Mouse (Mus musculus) WW6 (cell line): ENCODE measurements at regions not wholly inside any gene's neighbourhood (a gene's known extent, or its start where the extent isn't known, plus 50 kb on each side); places are given as distances from the start of the nearest gene placed in this dataset.

Experiments
- DNase-seq: peaks from one replicate; pipeline ENCODE4 v3.0.0-alpha.2; 2013; ENCODE audit warnings: low read depth, low spot score

DNA sequence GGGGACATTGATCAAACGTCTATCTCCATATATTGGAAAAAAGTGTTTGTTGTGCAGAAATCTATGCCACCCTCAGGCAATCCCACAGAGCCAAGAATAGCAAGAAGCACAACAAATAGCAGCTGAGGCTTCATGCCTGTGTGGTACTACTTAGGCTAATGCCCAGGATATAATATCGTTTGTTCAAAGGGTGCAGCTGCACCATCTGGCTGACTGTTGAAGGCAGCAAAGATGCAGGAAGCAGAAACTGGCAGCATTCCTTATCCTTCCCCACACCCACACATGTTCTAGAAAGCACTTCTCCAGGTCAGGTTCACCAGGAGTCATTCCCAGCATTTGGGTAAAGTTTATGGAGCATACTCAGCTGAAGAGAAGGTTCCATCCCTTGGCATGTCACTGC is 158.1 kb upstream of the Ccn2 start:
- no peak for DNase-seq

- no peak for DNase-seq
Observed at GRCm38 (mm10) chr10:24444572-24444971, 150.7 kb upstream of the Ccn2 start.

GRCm38 (mm10) chr10:24445036-24445435 is 150.2 kb upstream of the Ccn2 start:
- DNase-seq, result no peak

DNA sequence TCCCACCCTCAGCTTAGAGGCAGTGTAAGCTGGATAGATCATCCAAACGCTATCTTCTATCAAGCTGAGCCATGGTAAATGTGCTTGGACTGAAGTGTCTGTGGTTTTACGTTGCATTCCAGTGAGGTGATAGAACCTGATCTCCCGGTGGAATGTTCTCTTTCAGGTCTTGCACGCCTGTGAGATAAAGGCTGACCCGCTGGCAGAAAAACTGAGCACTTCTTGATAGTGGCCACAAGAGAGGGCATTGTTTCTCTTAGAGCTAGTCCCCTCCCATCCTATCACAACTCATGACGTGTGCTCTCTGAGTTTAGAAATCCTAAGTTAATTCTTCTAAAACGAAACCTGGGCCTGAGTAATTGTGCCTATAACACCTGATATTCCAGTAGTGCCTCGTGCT is 149.1 kb upstream of the Ccn2 start:
- no peak for DNase-seq

- DNase-seq, result no peak
Observed at GRCm38 (mm10) chr10:24447135-24447534, 148.1 kb upstream of the Ccn2 start.

- DNase-seq, result no peak
Observed at GRCm38 (mm10) chr10:24448001-24448561, 147.2 kb upstream of the Ccn2 start.

DNA sequence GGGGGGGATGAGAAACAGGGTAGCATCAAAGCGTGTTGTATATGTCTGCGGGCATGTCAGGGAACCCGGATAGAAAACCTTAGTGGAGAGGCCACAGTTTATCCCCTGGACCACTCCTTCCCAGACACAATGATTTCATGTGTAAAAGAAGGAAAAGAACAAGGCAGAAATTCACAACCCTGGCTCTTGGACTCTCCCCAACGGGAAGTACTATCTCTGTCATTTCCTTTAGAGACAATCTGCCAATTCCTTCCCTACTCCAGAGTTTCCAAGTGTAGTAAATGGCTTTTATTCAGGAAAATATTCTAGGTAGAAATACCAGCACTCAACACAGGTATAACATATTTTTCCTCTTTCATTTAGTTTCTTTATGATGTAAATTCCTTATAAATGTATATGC is 141.7 kb upstream of the Ccn2 start:
- DNase-seq, result no peak

GRCm38 (mm10) chr10:24458667-24459066 is 136.6 kb upstream of the Ccn2 start:
- DNase-seq, result no peak

- DNase-seq, result no peak
Observed at GRCm38 (mm10) chr10:24463873-24464272, 131.4 kb upstream of the Ccn2 start.

DNA sequence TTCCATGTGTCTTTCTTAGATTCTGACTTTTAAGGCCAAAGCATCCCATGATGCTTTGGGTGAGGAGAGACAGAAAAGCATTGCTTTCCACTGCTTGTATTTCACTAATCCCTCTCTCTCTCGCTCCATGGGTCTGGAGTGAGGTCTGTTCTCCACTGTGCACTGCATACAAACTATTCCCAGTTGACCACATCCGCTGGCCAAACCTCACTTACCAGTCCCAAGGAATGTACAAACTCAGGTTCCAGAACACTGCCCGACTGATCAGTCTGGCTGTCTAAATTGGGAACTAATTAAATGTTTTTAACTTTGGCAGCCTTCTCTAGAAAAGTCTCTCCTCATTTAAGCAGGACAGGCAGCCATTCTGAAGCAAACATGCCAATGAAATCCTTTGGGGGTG is 130.9 kb upstream of the Ccn2 start:
- no peak for DNase-seq

GRCm38 (mm10) chr10:24469741-24470140 is 125.5 kb upstream of the Ccn2 start:
- DNase-seq, result no peak

- DNase-seq, result no peak
Observed at GRCm38 (mm10) chr10:24471521-24471920, 123.7 kb upstream of the Ccn2 start.

DNA sequence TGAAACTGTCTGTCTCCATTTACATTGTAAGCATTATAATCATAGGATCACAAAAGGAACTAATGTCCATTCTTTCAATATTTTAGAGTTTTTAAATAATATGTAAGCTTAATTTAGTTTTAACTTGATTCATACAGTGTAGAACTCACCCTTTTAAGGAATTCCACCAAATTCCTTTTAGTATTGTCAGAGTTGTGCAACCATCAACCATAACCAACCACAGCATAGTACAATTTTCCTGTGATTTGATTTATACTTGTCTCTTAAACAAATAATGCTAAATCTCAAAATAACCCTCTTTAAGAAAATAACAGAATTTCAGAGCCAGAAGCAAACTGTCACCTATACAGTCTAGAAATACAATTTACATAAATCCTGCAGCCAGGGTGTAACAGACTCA is 119.0 kb upstream of the Ccn2 start:
- no peak for DNase-seq

GRCm38 (mm10) chr10:24478535-24478934 is 116.7 kb upstream of the Ccn2 start:
- no peak for DNase-seq

DNA sequence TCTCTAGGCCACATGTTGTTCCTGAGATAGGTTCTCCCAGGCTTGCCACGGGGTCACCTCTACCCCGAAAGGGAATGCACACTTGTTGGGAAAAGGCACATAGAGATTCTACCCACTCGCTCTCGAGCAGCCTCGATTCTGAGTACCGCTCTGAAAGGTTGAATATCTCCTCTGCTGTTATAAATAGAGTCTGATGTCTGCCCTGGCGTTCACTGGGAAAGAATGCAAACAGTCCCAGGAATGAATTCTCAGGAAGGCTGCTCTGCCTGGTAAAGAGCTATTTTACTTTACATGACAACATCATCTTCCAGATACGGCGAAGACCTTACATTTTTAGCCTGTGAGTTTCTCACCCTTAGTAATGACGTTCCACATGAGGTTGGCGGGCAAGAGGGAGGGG is 116.1 kb upstream of the Ccn2 start:
- DNase-seq, result no peak

DNA sequence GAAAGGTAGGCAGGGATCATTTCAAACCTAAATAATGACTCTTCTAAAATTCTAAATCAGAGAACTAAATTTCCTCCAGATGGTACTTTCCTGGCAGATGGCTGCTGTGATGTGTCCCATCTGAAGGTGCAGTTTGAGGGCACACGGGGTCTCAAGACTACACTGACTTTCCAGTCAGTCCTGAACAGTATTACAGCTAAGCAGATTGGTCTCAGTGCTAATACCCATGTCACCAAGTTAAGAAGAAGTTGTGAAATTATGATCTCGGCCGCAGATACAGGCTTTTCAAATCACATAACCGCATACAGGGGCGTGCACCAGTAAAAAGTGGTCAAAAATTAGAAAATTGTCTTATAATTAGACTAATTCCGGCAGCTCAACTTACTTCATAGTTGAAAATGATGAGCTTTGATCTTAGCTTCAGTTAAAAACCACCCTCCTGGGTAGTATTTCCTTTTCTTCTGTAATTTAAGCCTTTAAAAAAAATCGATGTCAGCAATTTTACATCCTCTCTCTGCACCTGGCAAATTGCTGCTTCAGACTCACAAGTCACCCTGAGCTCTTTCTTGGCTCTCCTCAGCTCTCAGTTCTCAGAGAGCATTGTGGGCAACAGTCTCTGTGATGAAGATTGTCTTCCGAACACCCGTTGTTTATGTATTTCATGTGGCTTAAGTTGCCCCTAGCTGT is 113.2 kb upstream of the Ccn2 start:
- no peak for DNase-seq

DNA sequence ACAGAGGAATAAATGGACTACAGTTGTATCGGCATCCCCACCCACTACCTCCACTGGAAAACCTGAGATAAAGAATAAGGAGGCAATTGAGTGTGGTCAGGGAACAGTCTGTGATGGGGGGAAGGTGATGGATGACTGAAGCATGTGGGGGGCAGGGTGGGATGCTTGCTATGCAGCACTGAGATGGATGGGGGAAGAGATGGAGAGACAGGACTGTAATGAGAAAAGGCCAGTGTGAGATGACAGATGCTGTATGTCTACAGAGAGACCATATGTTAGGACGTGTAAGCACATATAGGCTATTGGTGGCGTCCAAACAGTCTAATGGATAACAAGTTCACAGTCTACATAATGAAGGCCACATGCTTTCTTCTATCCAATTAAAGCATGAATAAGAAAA is 112.2 kb upstream of the Ccn2 start:
- DNase-seq, result no peak

DNA sequence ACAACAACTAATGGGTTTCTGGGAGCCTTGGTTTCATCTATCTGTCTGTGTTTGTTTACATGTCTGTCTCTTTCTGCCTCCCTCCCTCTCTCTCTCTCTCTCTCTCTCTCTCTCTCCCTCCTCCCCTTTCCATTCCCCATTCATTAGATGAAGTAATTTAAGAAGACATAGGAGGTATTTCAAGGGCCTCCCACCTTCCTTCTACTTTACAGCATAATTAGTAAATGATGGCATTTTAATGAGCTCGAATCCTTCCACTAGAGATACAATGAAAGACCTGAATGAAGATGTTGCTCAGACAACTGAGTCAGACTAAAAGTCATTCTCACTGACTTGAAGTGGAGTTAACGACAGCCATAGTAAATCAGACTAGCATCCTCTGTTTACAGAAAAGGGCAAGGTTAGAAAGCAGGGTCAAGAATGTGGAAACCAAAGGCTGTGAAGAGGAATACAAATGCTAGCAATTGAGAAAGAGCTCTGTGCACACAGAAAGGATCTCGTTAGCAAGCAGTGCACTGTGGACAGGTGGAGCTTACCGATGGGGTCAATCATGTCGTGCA is 111.1 kb upstream of the Ccn2 start:
- no peak for DNase-seq

GRCm38 (mm10) chr10:24485461-24485860 is 109.8 kb upstream of the Ccn2 start:
- no peak for DNase-seq

DNA sequence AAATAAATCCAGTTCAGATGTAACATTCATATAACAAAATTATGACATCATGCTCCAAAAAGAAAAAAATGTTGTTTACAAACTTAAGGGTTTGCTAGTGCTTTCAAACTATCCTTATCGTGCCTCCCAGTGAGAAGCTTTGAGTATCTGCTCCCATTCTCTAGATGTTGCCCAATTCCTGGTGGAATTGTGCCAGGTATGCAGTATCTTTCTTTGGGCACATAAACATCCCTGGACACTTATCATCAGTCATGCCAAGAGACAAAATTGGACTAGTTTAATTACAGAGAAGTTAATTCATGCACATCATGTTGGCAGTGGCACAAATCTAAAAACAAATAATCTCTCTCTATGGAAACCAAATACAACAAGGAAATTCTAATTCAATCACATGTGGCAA is 109.0 kb upstream of the Ccn2 start:
- no peak for DNase-seq

- DNase-seq, result no peak
Observed at GRCm38 (mm10) chr10:24487915-24488314, 107.3 kb upstream of the Ccn2 start.

GRCm38 (mm10) chr10:24490432-24490831 is 104.8 kb upstream of the Ccn2 start:
- DNase-seq, result no peak

DNA sequence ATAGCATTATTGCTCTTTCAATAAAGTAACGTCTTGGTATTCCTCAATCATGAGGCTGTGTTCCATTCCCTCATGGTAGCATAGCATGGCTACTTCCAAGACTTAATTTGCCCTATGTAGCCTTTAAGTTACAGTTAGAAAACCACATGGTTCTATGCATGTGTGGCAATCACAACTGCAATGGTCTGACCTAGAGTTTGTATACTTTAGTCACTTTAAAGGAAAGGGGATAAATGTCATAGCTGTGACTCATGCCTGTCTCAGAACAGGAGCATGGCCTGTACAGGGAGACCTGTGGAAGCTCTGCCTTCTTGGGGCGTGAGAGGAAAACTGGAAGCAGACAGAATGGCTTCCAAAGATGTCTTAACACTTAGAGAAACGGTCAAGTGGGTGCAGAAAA is 103.4 kb upstream of the Ccn2 start:
- DNase-seq, result no peak

GRCm38 (mm10) chr10:24493392-24493791 is 101.8 kb upstream of the Ccn2 start:
- DNase-seq, result no peak
